Mouse (Mus musculus) heart, adult 8-10 months (tissue): ENCODE data around the gene Hist1h3e. TPM values are rescaled to one million over a fixed set of nuclear protein-coding genes. Genes with fewer than 3 reads are reported as not detected.
"Not testable (repeated sequence)": the region's sequence is repeated elsewhere in the genome, so short reads cannot be mapped to it uniquely, and the experiment has no call there.

Experiments used
- DNase-seq: peaks from one replicate; pipeline ENCODE4 v3.0.0; 2022; ENCODE audit warnings: low spot score
- total RNA-seq, 4 experiments: library from RNA; stranded (reverse); gene quantifications; 2 replicates each; pipeline ENCODE4 v1.2.4; 2022

The Hist1h3e gene
- total RNA-seq, 4 experiments from 2014 or later = 13.1 to 17.7 (median 13.5) TPM

- no peak for DNase-seq
Measured at GRCm38 (mm10) chr13:23583387-23584068, 21.4 kb upstream of the Hist1h3e start.

- no peak for DNase-seq
Measured at GRCm38 (mm10) chr13:23582219-23583056, 20.3 kb upstream of the Hist1h3e start.

- DNase-seq = peak; percentile 100
Measured at GRCm38 (mm10) chr13:23581408-23582218, 19.4 kb upstream of the Hist1h3e start, which contains the start of gene Hist1h4d. TSS of gene Hist1h4d (plus strand) at chr13:23581598.

- DNase-seq = no peak
Measured at GRCm38 (mm10) chr13:23577835-23578234, 15.7 kb upstream of the Hist1h3e start.

- no peak for DNase-seq
Measured at GRCm38 (mm10) chr13:23576906-23577639, 14.9 kb upstream of the Hist1h3e start.

GRCm38 (mm10) chr13:23576351-23576881, 14.2 kb upstream of the Hist1h3e start:
- DNase-seq = no peak

GRCm38 (mm10) chr13:23575864-23576313, 13.7 kb upstream of the Hist1h3e start:
- not testable (repeated sequence) for DNase-seq

- DNase-seq = peak; percentile 75
Measured at GRCm38 (mm10) chr13:23575271-23575851, 13.2 kb upstream of the Hist1h3e start, which contains the start of gene Hist1h3d. TSS of gene Hist1h3d (plus strand) at chr13:23575763.

GRCm38 (mm10) chr13:23574546-23575170, 12.5 kb upstream of the Hist1h3e start:
- DNase-seq = not testable (repeated sequence)

GRCm38 (mm10) chr13:23573898-23574524, 11.8 kb upstream of the Hist1h3e start, which contains the start of the genes Hist1h2bf and Hist1h2ad:
TSS of gene Hist1h2bf (minus strand) at chr13:23574196.
TSS of gene Hist1h2ad (plus strand) at chr13:23574381.
- DNase-seq = peak; percentile 91

GRCm38 (mm10) chr13:23573034-23573897, 11.1 kb upstream of the Hist1h3e start:
- DNase-seq = not testable (repeated sequence)

- DNase-seq = no peak
Measured at GRCm38 (mm10) chr13:23572218-23573033, 10.3 kb upstream of the Hist1h3e start.

- DNase-seq = not testable (repeated sequence)
Measured at GRCm38 (mm10) chr13:23571504-23572217, 9.5 kb upstream of the Hist1h3e start.

- peak; percentile 93 for DNase-seq
Measured at GRCm38 (mm10) chr13:23571022-23571503, 8.9 kb upstream of the Hist1h3e start, which contains the start of the genes Hist1h2ae and Hist1h2bg. TSS of gene Hist1h2ae (minus strand) at chr13:23571220. TSS of gene Hist1h2bg (plus strand) at chr13:23571396.

- not testable (repeated sequence) for DNase-seq
Measured at GRCm38 (mm10) chr13:23570261-23571021, 8.3 kb upstream of the Hist1h3e start.
